ENCODE assay signal across 17 mouse cellular contexts in genomic region chr12:101483571-101483970, GRCm38 (mm10).
DNase-seq lines count a peak whose midpoint lies in the region.
"Had no signal": no experiment of that assay in that cellular context is flagged by ENCODE, and none has a peak within 500 bp of the region (broad histone marks: within the 10 kb centered on the region; RNA-seq: fewer than 3 reads in every experiment).

No protein-coding gene starts in this region.

- DNase-seq in 3T3-L1 (ENCODE audit: low read depth, low spot score): peak; percentile 85
- peak; percentile 34 for DNase-seq in NIH3T3 (ENCODE audit: low read depth)
- peak; percentile 12 for DNase-seq in fibroblast of lung, adult 2 months (ENCODE audit: low read depth)
- DNase-seq in kidney, adult 18-20 months: no peak
- no peak for DNase-seq in heart, postnatal 10 days
- DNase-seq in right cerebral cortex, postnatal 4 days: no peak
- DNase-seq: adrenal gland, adult 2 months; adrenal gland, postnatal 10 days; adrenal gland, postnatal 25 days; cerebellum, adult 11 months; cerebellum, adult 18-20 months; cerebellum, adult 8-10 months; cerebellum, adult 9-11 months; cerebellum, postnatal 14 days; cerebellum, postnatal 36 days; embryo, embryonic 11 days; forebrain, postnatal 0 days had no signal

- intact Hi-C loops in heart, postnatal 10 days (cut with DNase I): no loop called here

Comparison
In these comparisons a context has a peak if more than half of its experiments do, and no peak if none do; other contexts are left out.
1. DNase-seq: peak in 3T3-L1 (single experiment), NIH3T3 (single experiment) and fibroblast of lung, adult 2 months (single experiment); none in kidney, adult 18-20 months (single experiment), heart, postnatal 10 days (0 of 2) and right cerebral cortex, postnatal 4 days (single experiment).